Mouse (Mus musculus): ENCODE results near the gene Ino80d.

Gene Ino80d

GRCm38 (mm10) chr1:63107614-63108327 lies 6.7 kb downstream of the Ino80d start:
- no peak for DNase-seq (ENCODE audit: low read depth)

- no peak for DNase-seq (ENCODE audit: low read depth)
These were observed 11.6 kb downstream of the Ino80d start for GRCm38 (mm10) chr1:63102758-63103451.

GRCm38 (mm10) chr1:63100196-63100595 lies 14.3 kb downstream of the Ino80d start:
- no peak for DNase-seq (ENCODE audit: low read depth)

- no peak for DNase-seq (ENCODE audit: low read depth)
These were observed 15.6 kb downstream of the Ino80d start for GRCm38 (mm10) chr1:63098831-63099230.

DNA sequence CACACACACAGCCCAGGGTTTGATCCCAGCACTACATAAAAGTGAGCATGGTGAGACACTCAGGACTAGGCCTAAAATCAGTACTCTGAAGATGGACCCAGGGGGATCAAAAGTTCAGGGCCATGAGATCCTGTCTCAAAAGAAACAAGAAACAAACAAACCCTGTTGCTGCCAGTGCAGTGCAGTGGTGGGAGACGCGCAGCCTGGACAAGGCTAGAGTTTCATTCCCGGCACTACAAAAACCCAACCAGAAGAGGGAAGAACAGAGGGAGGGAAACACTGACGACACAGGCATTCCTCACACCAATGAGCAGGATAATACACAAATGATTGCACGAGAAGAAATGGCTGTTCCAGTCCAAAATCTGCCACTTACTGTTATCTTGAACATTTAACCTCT lies 18.4 kb downstream of the Ino80d start:
- no peak for DNase-seq (ENCODE audit: low read depth)

DNA sequence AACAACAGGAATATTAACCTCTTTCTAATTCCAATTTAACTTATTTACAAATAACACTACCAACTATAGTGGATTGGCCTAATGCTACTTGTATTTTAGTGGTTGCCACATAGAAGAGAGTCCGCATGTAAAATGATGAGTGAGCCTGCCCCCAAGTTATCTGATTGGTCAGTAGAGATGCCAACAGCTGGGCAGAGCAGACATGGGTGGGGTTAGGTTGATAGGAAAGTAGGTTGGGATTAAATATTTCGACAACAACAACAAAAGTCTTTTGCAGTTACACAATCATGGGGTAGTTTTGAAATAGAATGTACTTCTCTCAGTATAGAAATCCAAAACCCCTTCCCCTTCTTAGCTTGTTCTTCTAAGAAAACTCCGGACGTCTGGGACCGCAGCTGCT lies 24.7 kb downstream of the Ino80d start:
- DNase-seq (ENCODE audit: low read depth), result no peak

DNA sequence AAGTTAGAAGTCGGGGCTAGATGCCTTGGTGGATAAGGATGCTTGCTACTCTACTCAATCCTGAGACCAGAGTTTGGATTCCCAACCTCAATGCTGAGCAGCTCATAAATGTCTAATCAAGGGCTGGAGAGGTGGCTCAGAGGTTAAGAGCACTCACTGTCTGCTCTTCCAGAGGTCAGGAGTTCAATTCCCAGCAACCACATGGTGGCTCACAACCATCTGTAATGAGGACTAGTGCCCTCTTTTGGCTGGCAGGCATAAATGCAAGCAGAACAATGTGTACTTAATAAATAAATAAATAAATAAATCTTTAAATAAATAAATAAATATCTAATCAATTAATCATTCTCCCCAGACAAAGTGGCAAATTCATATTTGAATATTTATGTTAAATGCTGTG lies 25.9 kb downstream of the Ino80d start:
- DNase-seq (ENCODE audit: low read depth), result no peak

DNA sequence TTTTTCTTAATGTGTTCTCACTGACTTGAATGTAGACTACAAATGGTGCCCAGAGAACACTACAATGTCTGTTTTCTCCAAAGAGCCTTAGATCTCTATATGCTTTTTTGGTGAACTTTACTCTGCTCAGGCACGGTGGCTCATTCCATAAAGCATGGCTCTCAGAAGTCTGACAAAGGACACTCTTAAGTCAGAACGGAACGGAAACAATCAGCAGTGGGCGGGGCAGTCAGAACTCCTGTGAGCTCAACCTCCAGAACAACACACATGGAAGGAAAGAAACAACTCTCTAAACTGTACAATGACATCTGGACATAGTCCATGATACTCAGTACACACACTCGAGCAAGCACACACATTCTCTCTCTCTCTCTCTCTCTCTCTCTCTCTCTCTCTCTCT lies 34.2 kb downstream of the Ino80d start:
- no peak for DNase-seq (ENCODE audit: low read depth)

- DNase-seq (ENCODE audit: low read depth), result no peak
These were observed 38.1 kb downstream of the Ino80d start for GRCm38 (mm10) chr1:63076383-63076782.

DNA sequence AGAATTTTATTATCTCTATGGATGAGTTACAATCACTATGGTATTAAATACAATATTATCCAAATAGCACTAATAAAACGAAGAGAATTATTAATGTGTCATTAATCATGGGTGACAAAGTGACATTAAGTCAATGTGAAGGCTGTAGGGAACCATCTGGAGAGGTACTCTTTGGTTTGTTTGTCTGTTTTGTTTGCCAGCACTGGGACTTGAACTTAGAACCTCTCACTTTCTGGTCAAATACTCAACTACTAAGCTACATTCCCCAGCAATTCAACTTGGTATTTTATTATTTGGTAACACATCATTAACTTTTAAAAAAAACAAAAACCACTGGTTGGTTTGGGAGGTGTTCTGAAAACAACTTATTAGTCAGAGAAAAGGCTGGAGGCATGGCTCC lies 43.1 kb downstream of the Ino80d start:
- no peak for DNase-seq (ENCODE audit: low read depth)

GRCm38 (mm10) chr1:63058361-63058760 lies 56.1 kb downstream of the Ino80d start:
- DNase-seq (ENCODE audit: low read depth), result no peak

- DNase-seq (ENCODE audit: low read depth), result no peak
These were observed 56.6 kb downstream of the Ino80d start for GRCm38 (mm10) chr1:63057849-63058248.

GRCm38 (mm10) chr1:63057318-63057717 lies 57.1 kb downstream of the Ino80d start:
- no peak for DNase-seq (ENCODE audit: low read depth)

DNA sequence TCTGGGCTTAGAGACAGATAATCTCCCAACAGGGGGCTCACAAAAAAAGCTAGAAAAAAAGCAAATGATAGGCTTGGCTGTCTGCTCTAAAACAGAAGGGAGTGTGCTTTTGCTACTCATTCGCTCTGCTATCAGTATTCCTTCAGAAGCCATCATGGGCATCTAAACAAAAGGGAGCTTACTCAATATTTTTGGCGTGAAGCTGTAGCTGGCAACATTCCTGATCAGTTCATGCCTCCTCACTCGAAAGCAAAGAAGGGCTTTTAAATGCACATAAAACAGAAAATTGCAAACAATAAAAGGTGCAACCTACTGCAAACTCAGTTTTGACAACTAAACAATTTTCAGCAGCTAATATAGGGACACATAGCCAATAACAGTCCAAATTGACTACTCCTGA lies 59.1 kb downstream of the Ino80d start:
- no peak for DNase-seq (ENCODE audit: low read depth)

DNA sequence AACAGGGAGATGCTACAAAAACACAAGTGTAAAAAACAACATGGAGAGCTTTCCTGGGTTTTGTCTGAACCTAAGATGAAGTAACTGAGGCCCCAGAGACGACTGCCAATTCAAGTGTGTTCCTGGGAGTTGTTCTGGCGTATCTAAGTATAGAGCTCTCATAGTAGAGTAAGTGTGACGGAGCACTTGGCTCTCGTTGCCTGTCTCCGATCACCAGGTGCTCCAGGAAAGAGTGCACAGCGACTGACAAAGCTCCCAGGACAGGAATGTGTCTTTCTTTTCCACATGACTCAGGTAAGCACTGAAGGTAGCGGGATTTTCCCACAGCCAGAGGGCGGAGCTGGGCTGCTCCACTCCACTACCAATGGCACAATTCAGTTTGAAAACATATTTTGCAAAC lies 63.6 kb downstream of the Ino80d start:
- no peak for DNase-seq (ENCODE audit: low read depth)

GRCm38 (mm10) chr1:63049977-63050376 lies 64.5 kb downstream of the Ino80d start:
- no peak for DNase-seq (ENCODE audit: low read depth)

DNA sequence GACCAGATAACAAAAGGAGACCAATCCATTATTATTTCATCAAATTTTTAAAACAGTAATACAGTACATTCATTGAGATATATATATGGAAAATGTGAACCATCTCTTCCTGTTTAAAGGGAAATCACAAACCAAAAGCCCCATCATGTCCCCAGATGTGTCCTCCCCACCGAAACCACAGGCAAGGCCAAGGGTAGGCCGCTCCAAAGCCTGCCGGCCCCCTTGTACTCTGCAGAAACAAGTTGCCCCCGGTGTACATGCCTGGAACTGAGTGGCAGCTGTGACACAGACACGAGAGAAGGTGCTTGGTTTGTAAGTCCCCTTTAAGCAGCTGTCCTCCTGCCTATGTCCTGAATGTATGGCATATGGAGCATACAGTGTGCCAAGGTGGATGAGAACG lies 66.5 kb downstream of the Ino80d start:
- no peak for DNase-seq (ENCODE audit: low read depth)

GRCm38 (mm10) chr1:63032929-63033328 lies 81.5 kb downstream of the Ino80d start:
- DNase-seq (ENCODE audit: low read depth), result no peak

DNA sequence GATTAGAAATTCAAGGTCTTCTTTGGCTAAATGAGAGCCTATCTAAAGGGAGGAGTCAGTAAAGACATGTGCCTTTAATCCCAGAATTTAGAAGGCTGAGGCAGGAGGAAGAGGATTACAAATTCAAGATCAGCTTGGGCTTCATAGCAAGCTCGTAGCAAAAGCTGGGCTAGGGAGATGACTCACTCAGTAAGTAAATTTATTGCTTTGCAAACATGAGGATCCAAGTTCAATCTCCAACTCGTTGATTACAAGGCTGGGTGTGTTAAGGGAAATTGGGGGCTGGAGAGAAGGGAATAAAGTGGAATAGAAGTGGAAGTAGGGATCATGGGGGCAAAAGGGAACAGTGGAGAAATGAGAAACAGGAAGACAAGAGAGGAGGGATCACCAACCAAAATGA lies 94.6 kb downstream of the Ino80d start:
- no peak for DNase-seq (ENCODE audit: low read depth)

DNA sequence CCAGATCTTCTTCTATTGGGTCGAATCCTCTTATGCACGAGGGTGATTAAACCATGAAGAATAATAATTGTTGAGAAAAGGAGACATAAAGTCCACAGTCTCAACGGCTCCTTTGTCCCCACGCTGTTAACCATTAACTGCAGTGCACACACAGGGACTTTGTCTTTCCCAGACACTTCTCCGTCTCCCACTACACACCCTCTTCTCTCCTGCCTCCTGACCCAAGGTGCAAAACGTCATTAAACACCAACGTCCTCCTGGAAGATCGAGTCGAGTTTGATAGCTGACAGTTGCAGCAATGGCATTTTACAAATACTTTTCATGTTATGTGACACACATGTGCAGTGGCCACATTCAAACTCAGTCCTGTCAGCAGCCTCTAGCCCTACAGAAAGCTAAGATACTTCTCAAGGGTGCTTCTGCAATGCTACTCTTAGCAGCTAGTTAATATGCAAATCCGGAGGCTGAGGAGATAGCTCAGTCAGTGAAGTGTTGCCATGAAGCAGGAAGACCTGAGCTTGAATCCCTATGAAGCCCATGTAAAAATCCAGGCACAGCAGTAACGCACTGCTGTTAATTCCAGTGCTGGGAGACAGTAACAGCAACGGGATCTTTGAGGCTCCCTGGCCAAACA lies 109.3 kb downstream of the Ino80d start:
- no peak for DNase-seq (ENCODE audit: low read depth)

DNA sequence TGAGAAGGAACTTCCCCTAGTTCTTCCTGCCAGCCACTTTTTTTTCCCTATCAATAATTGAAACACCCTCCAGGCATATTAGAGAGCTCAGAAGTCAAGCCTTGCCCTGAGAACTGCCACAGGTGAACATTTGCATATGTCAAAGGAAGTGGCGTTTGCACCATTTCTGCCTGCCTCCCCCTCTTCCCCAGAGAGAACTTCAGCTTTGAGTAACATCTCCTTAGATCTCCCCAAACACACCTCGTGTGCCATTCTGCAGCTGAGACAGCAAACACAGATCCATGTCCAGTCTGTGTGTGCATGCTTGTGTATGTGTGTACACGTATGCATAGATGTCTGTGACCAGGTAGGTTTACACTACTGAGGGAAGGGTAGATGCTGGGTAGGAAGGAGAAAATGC lies 112.6 kb downstream of the Ino80d start:
- no peak for DNase-seq (ENCODE audit: low read depth)

DNA sequence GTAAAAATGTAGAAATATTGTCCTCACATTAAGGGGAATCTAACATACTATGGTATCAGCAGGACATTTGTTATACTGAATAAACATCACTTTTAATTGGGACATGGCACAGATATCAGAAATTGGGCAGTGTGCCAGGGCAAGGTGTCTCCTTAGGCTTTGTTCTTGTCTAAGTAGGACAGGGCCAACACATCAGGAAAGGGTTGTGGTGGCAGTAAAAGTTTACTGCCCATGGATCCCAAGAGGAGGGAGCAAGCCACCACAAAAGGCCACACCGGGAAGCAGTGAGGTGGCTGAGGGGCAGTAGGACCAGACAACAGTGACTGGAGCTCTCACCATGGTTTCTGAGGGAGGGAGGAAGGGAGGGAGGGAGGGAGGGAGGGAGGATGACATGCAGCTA lies 121.1 kb downstream of the Ino80d start:
- no peak for DNase-seq (ENCODE audit: low read depth)

- DNase-seq (ENCODE audit: low read depth), result no peak
These were observed 121.8 kb downstream of the Ino80d start for GRCm38 (mm10) chr1:62992648-62993047.
